Mouse (Mus musculus): ENCODE results near the gene Olfr1392. TPM values are rescaled to one million over a fixed set of nuclear protein-coding genes. Genes with fewer than 3 reads are reported as not detected.
"Not testable (repeated sequence)": the region's sequence is repeated elsewhere in the genome, so short reads cannot be mapped to it uniquely, and the experiment has no call there.

Gene Olfr1392
- total RNA-seq, 2 experiments from 2014 or later: not detected

GRCm38 (mm10) chr11:49252048-49252447 is 33.0 kb upstream of the Olfr1392 start:
- DNase-seq: no peak

- DNase-seq: no peak
Measured at GRCm38 (mm10) chr11:49253035-49253434, 32.0 kb upstream of the Olfr1392 start.

GRCm38 (mm10) chr11:49259296-49259695 is 25.8 kb upstream of the Olfr1392 start:
- no peak for DNase-seq

- no peak for DNase-seq
Measured at GRCm38 (mm10) chr11:49259829-49260228, 25.3 kb upstream of the Olfr1392 start.

GRCm38 (mm10) chr11:49260598-49261312 is 24.3 kb upstream of the Olfr1392 start:
- peak; percentile 37 for DNase-seq

GRCm38 (mm10) chr11:49261313-49261855 is 23.7 kb upstream of the Olfr1392 start:
- DNase-seq: no peak

GRCm38 (mm10) chr11:49262286-49262685 is 22.8 kb upstream of the Olfr1392 start:
- DNase-seq: no peak

GRCm38 (mm10) chr11:49263149-49263548 is 21.9 kb upstream of the Olfr1392 start:
- no peak for DNase-seq

GRCm38 (mm10) chr11:49264081-49264480 is 21.0 kb upstream of the Olfr1392 start:
- no peak for DNase-seq

- no peak for DNase-seq
Measured at GRCm38 (mm10) chr11:49264622-49265021, 20.5 kb upstream of the Olfr1392 start.

- DNase-seq: no peak
Measured at GRCm38 (mm10) chr11:49265101-49265500, 20.0 kb upstream of the Olfr1392 start.

- no peak for DNase-seq
Measured at GRCm38 (mm10) chr11:49266671-49267070, 18.4 kb upstream of the Olfr1392 start.

GRCm38 (mm10) chr11:49267316-49267715 is 17.8 kb upstream of the Olfr1392 start:
- no peak for DNase-seq

- no peak for DNase-seq
Measured at GRCm38 (mm10) chr11:49267970-49268579, 17.0 kb upstream of the Olfr1392 start.

GRCm38 (mm10) chr11:49269761-49270160 is 15.3 kb upstream of the Olfr1392 start:
- DNase-seq: no peak

- DNase-seq: no peak
Measured at GRCm38 (mm10) chr11:49270368-49270767, 14.7 kb upstream of the Olfr1392 start.

GRCm38 (mm10) chr11:49271334-49271733 is 13.7 kb upstream of the Olfr1392 start:
- DNase-seq: no peak

GRCm38 (mm10) chr11:49273834-49274519 is 11.1 kb upstream of the Olfr1392 start:
- DNase-seq: no peak

- DNase-seq: no peak
Measured at GRCm38 (mm10) chr11:49278222-49278621, 6.9 kb upstream of the Olfr1392 start, which contains the start of gene Olfr1393. TSS of gene Olfr1393 (plus strand) at chr11:49278304.

- no peak for DNase-seq
Measured at GRCm38 (mm10) chr11:49287251-49287650, 2.2 kb downstream of the Olfr1392 start.

GRCm38 (mm10) chr11:49292777-49293176 is 7.7 kb downstream of the Olfr1392 start:
- DNase-seq: no peak

- no peak for DNase-seq
Measured at GRCm38 (mm10) chr11:49304441-49304840, 19.4 kb downstream of the Olfr1392 start, which contains the start of gene Olfr10. TSS of gene Olfr10 (plus strand) at chr11:49304741.

- not testable (repeated sequence) for DNase-seq
Measured at GRCm38 (mm10) chr11:49308547-49308946, 23.5 kb downstream of the Olfr1392 start.

Data from gastrocnemius, postnatal 10 days (tissue).